Mouse (Mus musculus): ENCODE results near the gene Nfe2l1. TPM values are rescaled to one million over a fixed set of nuclear protein-coding genes. Genes with fewer than 3 reads are reported as not detected.

The Nfe2l1 gene
- total and polyA plus RNA-seq, 2 experiments = 41.3 to 106 TPM

DNA sequence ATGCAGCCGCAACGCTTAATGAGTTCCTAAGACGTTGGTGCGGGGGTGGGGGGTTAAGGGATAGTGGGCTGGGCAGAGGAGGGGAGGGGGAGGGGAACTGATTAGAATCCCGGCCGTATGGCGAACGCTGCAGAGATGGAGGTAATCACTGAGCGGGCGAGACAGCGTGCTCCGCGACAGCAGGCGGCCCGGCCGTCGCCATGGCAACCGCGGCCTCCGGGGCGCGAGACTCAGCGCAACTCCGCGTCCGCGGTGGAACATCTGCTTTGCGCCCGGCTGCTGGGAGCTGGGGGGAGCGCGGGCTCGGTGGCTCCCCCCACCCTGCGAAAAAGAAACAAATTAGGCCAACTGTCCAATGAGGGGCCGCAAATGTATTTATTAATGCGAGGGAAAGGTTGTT lies 46.0 kb upstream of the Nfe2l1 start:
- TF ChIP-seq POLR2A (IDR thresholded peaks at IDR 0.05; ENCODE audit: extremely low read depth, insufficient read depth, low read length) (no peak), CTCF (IDR thresholded peaks at IDR 0.05; ENCODE audit: low read depth, low read length) (no peak)
- no peaks in the 10 kb centered on the region for H3K79me2 ChIP-seq (ENCODE audit: control insufficient read depth, insufficient read depth, low read length)
- no peaks in the 10 kb centered on the region for H3K4me1 ChIP-seq (ENCODE audit: control insufficient read depth, insufficient read depth, low read length)
- H3K36me3 ChIP-seq (ENCODE audit: control insufficient read depth, insufficient read depth, low read length) = no peaks in the 10 kb centered on the region
- H3K9ac ChIP-seq (ENCODE audit: low read depth, low read length) = no peak overlapping the region
- no peak overlapping the region for H3K4me3 ChIP-seq (ENCODE audit: insufficient read depth, low read depth, low read length)
- WGBS = 2% methylated on average over 35 of the region's 35 CpGs
- no peak for DNase-seq (ENCODE audit: extremely low read depth, low read depth, low spot score)
- no peak overlapping the region for H3K27ac ChIP-seq (replicated peaks; ENCODE audit: insufficient read depth, low read depth, low read length)
- peaks cover 2% of the 10 kb centered on the region; the same call in 1 of the 2 replicates for H3K27me3 ChIP-seq (ENCODE audit: control insufficient read depth, insufficient read depth, low read length)

DNA sequence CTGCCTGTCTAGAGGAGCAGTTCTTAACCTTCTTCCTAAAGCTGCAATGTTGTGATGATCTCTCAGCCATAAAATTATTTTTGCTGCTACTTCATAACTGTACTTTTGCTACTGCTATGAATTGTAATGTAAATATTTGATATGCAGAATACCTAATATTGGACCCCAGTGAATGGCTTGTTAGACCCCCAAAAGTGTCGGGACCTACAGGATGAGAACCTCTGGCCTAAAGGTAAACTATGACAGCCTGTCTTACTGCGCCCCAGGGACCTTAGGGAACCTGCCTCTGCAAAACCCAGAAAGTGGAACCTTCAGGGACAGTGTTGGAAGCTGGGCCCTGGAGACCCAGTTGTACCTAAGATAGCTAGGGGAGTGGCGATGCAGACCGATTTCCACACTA lies 45.5 kb upstream of the Nfe2l1 start:
- H3K27me3 ChIP-seq (ENCODE audit: control insufficient read depth, insufficient read depth, low read length) = peaks cover 2% of the 10 kb centered on the region; the same call in 1 of the 2 replicates
- H3K79me2 ChIP-seq (ENCODE audit: control insufficient read depth, insufficient read depth, low read length) = no peaks in the 10 kb centered on the region
- no peak overlapping the region for H3K4me3 ChIP-seq (ENCODE audit: insufficient read depth, low read depth, low read length)
- no peaks in the 10 kb centered on the region for H3K4me1 ChIP-seq (ENCODE audit: control insufficient read depth, insufficient read depth, low read length)
- no peak overlapping the region for H3K27ac ChIP-seq (replicated peaks; ENCODE audit: insufficient read depth, low read depth, low read length)
- TF ChIP-seq POLR2A (IDR thresholded peaks at IDR 0.05; ENCODE audit: extremely low read depth, insufficient read depth, low read length) (no peak), CTCF (IDR thresholded peaks at IDR 0.05; ENCODE audit: low read depth, low read length) (no peak)
- no peak for DNase-seq (ENCODE audit: extremely low read depth, low read depth, low spot score)
- no peaks in the 10 kb centered on the region for H3K36me3 ChIP-seq (ENCODE audit: control insufficient read depth, insufficient read depth, low read length)
- 44% methylated on average over 4 of the region's 4 CpGs for WGBS
- no peak overlapping the region for H3K9ac ChIP-seq (ENCODE audit: low read depth, low read length)

DNA sequence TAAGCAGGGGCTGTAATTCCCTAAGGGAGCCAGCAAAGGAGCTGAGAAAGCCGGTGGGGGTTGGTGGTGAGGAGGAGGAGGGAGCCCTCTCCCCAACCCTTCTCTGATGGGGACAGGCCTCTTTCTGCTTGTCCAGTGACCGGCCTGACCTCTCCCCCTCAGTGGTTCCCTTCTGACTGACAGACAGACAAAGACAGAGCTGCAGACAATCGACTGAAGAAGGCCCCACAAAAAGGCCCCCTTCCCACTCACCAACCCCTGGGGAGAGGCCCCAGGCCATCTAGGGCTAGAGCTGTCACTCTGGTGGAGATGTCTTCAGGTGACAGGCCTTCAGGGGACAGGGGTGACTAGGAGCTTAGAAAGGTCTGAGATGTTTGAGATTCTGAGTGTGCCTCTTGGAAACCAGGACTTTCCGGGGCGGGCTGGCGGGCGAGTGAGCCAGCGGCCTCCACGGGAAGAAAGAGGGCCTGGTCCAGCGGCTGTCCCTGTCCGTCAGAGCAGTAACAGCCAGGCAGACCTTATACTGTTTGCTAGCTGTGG lies 43.9 kb upstream of the Nfe2l1 start:
- Histone ChIP-seq H3K27me3 (ENCODE audit: control insufficient read depth, insufficient read depth, low read length) (peaks cover 2% of the 10 kb centered on the region; the same call in 1 of the 2 replicates), H3K79me2 (ENCODE audit: control insufficient read depth, insufficient read depth, low read length) (no peaks in the 10 kb centered on the region), H3K4me1 (ENCODE audit: control insufficient read depth, insufficient read depth, low read length) (no peaks in the 10 kb centered on the region), H3K9ac (ENCODE audit: low read depth, low read length) (no peak overlapping the region), H3K27ac (replicated peaks; ENCODE audit: insufficient read depth, low read depth, low read length) (no peak overlapping the region), H3K36me3 (ENCODE audit: control insufficient read depth, insufficient read depth, low read length) (no peaks in the 10 kb centered on the region), H3K4me3 (ENCODE audit: insufficient read depth, low read depth, low read length) (no peak overlapping the region)
- DNase-seq (ENCODE audit: extremely low read depth, low read depth, low spot score) = no peak
- 73% methylated on average over 11 of the region's 11 CpGs for WGBS
- TF ChIP-seq POLR2A (IDR thresholded peaks at IDR 0.05; ENCODE audit: extremely low read depth, insufficient read depth, low read length) (no peak), CTCF (IDR thresholded peaks at IDR 0.05; ENCODE audit: low read depth, low read length) (no peak)

DNA sequence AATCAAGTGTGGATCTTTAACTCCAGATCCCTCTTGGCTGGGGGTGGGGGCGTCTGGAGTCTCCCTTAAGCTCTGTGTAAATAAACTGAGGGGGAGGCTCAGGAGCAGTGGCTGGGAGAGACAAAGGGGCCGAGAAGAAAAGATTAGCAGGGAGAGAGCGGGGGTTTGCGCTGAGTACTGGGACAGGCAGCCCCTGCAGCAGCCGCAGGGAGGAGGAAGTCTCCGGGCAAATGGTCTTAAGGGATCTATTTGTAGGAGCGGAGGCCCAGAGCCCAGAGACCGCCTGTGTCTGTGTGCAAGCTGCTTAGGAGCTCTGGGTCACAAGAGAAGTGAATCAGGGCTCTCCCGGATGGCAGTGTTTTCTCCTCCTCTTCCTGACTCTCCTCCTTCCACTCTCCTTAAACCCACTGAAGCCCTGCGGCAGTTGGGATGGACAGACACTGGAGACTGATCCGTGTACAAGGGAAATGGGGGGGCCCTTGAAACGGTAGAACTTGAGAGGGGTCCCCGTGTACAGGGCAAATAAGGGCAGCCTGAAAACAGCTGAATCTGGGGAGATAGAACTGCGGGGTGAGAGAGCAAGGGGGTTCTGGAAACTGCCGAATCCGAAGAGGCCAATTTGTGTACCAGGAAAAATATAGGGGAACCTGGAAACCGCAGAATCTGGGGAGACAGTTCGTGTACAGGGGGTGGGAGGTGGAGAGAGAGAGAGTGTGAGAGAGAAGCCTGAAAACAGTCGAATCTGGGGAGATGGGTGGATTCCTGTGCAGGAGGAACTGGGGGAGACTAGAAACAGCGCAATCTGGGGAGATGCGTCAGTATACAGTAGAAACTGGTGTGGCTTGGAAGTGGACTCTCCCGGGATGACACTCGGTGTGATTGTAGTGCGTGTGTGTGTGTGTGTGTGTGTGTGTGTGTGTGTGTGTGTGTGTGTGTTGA lies 42.9 kb upstream of the Nfe2l1 start:
- H3K27me3 ChIP-seq (ENCODE audit: control insufficient read depth, insufficient read depth, low read length) = peaks cover 2% of the 10 kb centered on the region; the same call in 1 of the 2 replicates
- no peak overlapping the region for H3K4me3 ChIP-seq (ENCODE audit: insufficient read depth, low read depth, low read length)
- WGBS = 32% methylated on average over 24 of the region's 24 CpGs
- DNase-seq (ENCODE audit: extremely low read depth, low read depth, low spot score) = no peak
- no peak overlapping the region for H3K27ac ChIP-seq (replicated peaks; ENCODE audit: insufficient read depth, low read depth, low read length)
- H3K9ac ChIP-seq (ENCODE audit: low read depth, low read length) = no peak overlapping the region
- TF ChIP-seq CTCF (IDR thresholded peaks at IDR 0.05; ENCODE audit: low read depth, low read length) (no peak), POLR2A (IDR thresholded peaks at IDR 0.05; ENCODE audit: extremely low read depth, insufficient read depth, low read length) (no peak)
- no peaks in the 10 kb centered on the region for H3K4me1 ChIP-seq (ENCODE audit: control insufficient read depth, insufficient read depth, low read length)
- no peaks in the 10 kb centered on the region for H3K36me3 ChIP-seq (ENCODE audit: control insufficient read depth, insufficient read depth, low read length)
- H3K79me2 ChIP-seq (ENCODE audit: control insufficient read depth, insufficient read depth, low read length) = no peaks in the 10 kb centered on the region

DNA sequence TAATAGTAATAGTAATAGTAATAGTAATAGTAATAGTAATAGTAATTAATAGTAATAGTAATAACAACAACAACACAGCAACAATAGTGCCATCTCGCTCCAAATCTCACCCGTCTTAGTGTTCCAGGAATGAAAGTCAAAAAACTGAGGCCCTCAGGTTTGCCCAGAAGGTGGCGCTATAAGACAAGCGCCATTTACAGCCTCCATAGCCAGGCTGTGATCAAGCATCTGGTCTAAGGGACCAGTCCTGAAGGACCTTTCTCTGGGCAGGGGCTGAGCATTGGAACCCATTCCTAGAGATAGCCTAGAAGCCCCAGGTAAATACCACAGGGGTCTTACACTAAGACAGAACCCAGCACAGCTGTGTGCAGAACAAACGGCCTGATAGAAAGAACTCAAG lies 37.4 kb upstream of the Nfe2l1 start:
- 15% methylated on average over 5 of the region's 5 CpGs for WGBS
- no peaks in the 10 kb centered on the region for H3K27me3 ChIP-seq (ENCODE audit: control insufficient read depth, insufficient read depth, low read length)
- no peak overlapping the region for H3K9ac ChIP-seq (ENCODE audit: low read depth, low read length)
- H3K79me2 ChIP-seq (ENCODE audit: control insufficient read depth, insufficient read depth, low read length) = no peaks in the 10 kb centered on the region
- no peaks in the 10 kb centered on the region for H3K4me1 ChIP-seq (ENCODE audit: control insufficient read depth, insufficient read depth, low read length)
- no peak overlapping the region for H3K4me3 ChIP-seq (ENCODE audit: insufficient read depth, low read depth, low read length)
- no peak for TF ChIP-seq POLR2A (IDR thresholded peaks at IDR 0.05; ENCODE audit: extremely low read depth, insufficient read depth, low read length)
- TF ChIP-seq CTCF (IDR thresholded peaks at IDR 0.05; ENCODE audit: low read depth, low read length) = peak; percentile 77
- peak; percentile 33 for DNase-seq (ENCODE audit: extremely low read depth, low read depth, low spot score)
- H3K27ac ChIP-seq (replicated peaks; ENCODE audit: insufficient read depth, low read depth, low read length) = no peak overlapping the region
- H3K36me3 ChIP-seq (ENCODE audit: control insufficient read depth, insufficient read depth, low read length) = no peaks in the 10 kb centered on the region

All from liver, adult 2 months (tissue).